In the genomic region with DNA sequence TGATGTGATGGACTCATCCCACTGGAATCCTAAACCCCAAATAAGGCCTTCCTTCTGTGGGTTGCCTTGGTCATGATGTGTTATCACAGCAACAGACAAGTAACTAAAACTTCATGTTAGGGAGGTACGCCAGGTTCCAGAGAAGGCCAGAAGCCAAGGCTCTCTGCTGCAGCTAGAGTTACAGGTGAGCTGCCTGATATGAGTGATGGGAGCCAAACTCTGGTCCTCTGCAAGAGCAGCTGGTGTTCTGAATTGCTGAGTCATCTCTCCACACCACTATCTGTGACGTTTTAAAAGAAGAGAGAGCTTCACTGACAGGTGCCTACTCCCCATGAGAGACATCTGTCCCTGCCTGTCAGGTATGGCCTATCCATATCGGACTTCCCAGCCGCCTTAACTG, we compare ENCODE assay signal across 26 mouse cellular contexts. TPM values are rescaled to one million over a fixed set of nuclear protein-coding genes. Genes with fewer than 3 reads are reported as not detected.
"Had no signal": no experiment of that assay in that cellular context is flagged by ENCODE, and none has a peak within 500 bp of the region (broad histone marks: within the 10 kb centered on the region; RNA-seq: fewer than 3 reads in every experiment).

No protein-coding gene starts in this region.

- H3K27ac ChIP-seq: heart, embryonic 10.5 days; hindbrain, embryonic 10.5 days; hindbrain, embryonic 12.5 days; hindbrain, embryonic 14.5 days; intestine, embryonic 15.5 days; layer of hippocampus, adult 2 months; left cerebral cortex, adult 2 months; limb, embryonic 10.5 days; limb, embryonic 12.5 days; liver, embryonic 13.5 days; liver, embryonic 15.5 days had no signal

- H3K9ac ChIP-seq: heart, embryonic 12.5 days; hindbrain, embryonic 12.5 days; hindbrain, embryonic 14.5 days; intestine, embryonic 15.5 days; limb, embryonic 12.5 days; liver, embryonic 13.5 days; liver, embryonic 15.5 days had no signal

- H3K9me3 ChIP-seq: heart, embryonic 10.5 days; heart, embryonic 12.5 days; hindbrain, embryonic 10.5 days; hindbrain, embryonic 12.5 days; intestine, embryonic 15.5 days; limb, embryonic 10.5 days; limb, embryonic 12.5 days; liver, embryonic 13.5 days; liver, embryonic 15.5 days had no signal

- ATAC-seq: hindbrain, embryonic 16.5 days; inflammation-experienced regulatory T-cells, adult 6 months; intestine, embryonic 15.5 days; intestine, postnatal 0 days had no signal

- H3K27me3 ChIP-seq: heart, embryonic 12.5 days; hindbrain, embryonic 12.5 days; intestine, embryonic 15.5 days; limb, embryonic 12.5 days; liver, embryonic 13.5 days; liver, embryonic 15.5 days had no signal

- H3K4me1 ChIP-seq: hindbrain, embryonic 12.5 days; limb, embryonic 12.5 days had no signal

- H3K4me2 ChIP-seq: heart, embryonic 12.5 days; hindbrain, embryonic 12.5 days; hindbrain, embryonic 14.5 days; intestine, embryonic 15.5 days; limb, embryonic 12.5 days; liver, embryonic 11.5 days; liver, embryonic 13.5 days; liver, embryonic 15.5 days had no signal

- H3K4me3 ChIP-seq: heart, embryonic 10.5 days; heart, embryonic 12.5 days; hindbrain, embryonic 10.5 days; hindbrain, embryonic 12.5 days; intestine, embryonic 15.5 days; layer of hippocampus, adult 2 months; left cerebral cortex, adult 2 months; limb, embryonic 10.5 days; limb, embryonic 12.5 days; liver, embryonic 13.5 days; liver, embryonic 15.5 days had no signal

- DNase-seq: gastrocnemius, postnatal 36 days; heart, adult 18-20 months; heart, postnatal 10 days; heart, postnatal 4 days; kidney, adult 18-20 months; kidney, adult 8-10 months; kidney, postnatal 10 days; kidney, postnatal 25 days; kidney, postnatal 4 days; liver; liver, embryonic 13.5 days had no signal

RNA-seq across cellular contexts. Expression of a gene that starts 39.5 kb away (rescaled TPM):
- polyA plus RNA-seq: limb, embryonic 10.5 days; limb, embryonic 12.5 days had no signal
